Mouse (Mus musculus): ENCODE results near the gene Nup85.

Gene Nup85

GRCm38 (mm10) chr11:115613138-115613945, 49.1 kb downstream of the Nup85 start:
- no peak for DNase-seq (ENCODE audit: low spot score in 2 of 2)

GRCm38 (mm10) chr11:115614346-115615107, 50.3 kb downstream of the Nup85 start:
- no peak for DNase-seq (ENCODE audit: low spot score in 2 of 2)

- DNase-seq (ENCODE audit: low spot score in 2 of 2) = no peak
These were observed 51.0 kb downstream of the Nup85 start for GRCm38 (mm10) chr11:115615108-115615825.

- DNase-seq (ENCODE audit: low spot score in 2 of 2) = no peak
These were observed 51.6 kb downstream of the Nup85 start for GRCm38 (mm10) chr11:115615875-115616274.

GRCm38 (mm10) chr11:115616371-115616770, 52.1 kb downstream of the Nup85 start:
- no peak for DNase-seq (ENCODE audit: low spot score in 2 of 2)

- no peak for DNase-seq (ENCODE audit: low spot score in 2 of 2)
These were observed 52.7 kb downstream of the Nup85 start for GRCm38 (mm10) chr11:115616893-115617292.

- no peak for DNase-seq (ENCODE audit: low spot score in 2 of 2)
These were observed 53.8 kb downstream of the Nup85 start for GRCm38 (mm10) chr11:115618001-115618400.

- no peak for DNase-seq (ENCODE audit: low spot score in 2 of 2)
These were observed 54.7 kb downstream of the Nup85 start for GRCm38 (mm10) chr11:115618732-115619516.

- DNase-seq (ENCODE audit: low spot score in 2 of 2) = no peak
These were observed 55.7 kb downstream of the Nup85 start for GRCm38 (mm10) chr11:115619949-115620348.

GRCm38 (mm10) chr11:115623487-115624070, 59.3 kb downstream of the Nup85 start:
- DNase-seq (ENCODE audit: low spot score in 2 of 2) = no peak

GRCm38 (mm10) chr11:115625877-115626276, 61.6 kb downstream of the Nup85 start:
- DNase-seq (ENCODE audit: low spot score in 2 of 2) = no peak

- DNase-seq (ENCODE audit: low spot score in 2 of 2) = no peak
These were observed 62.8 kb downstream of the Nup85 start for GRCm38 (mm10) chr11:115626824-115627616.

- peak; percentile 94 to 98 for DNase-seq (ENCODE audit: low spot score in 2 of 2)
These were observed 63.7 kb downstream of the Nup85 start, which contains the start of gene Slc25a19 for GRCm38 (mm10) chr11:115627705-115628464. TSS of gene Slc25a19 (minus strand) at chr11:115628295.

- no peak for DNase-seq (ENCODE audit: low spot score in 2 of 2)
These were observed 64.3 kb downstream of the Nup85 start for GRCm38 (mm10) chr11:115628465-115629101.

GRCm38 (mm10) chr11:115629734-115630531, 65.7 kb downstream of the Nup85 start:
- DNase-seq (ENCODE audit: low spot score in 2 of 2) = no peak

- no peak for DNase-seq (ENCODE audit: low spot score in 2 of 2)
These were observed 66.6 kb downstream of the Nup85 start for GRCm38 (mm10) chr11:115630532-115631504.

- DNase-seq (ENCODE audit: low spot score in 2 of 2) = peak in 1 of 2 experiments; percentile 42
These were observed 67.3 kb downstream of the Nup85 start for GRCm38 (mm10) chr11:115631505-115631890.

Data from cerebellum, postnatal 4 days (tissue).